Mouse (Mus musculus) megakaryocyte, embryonic 14.5 days (primary cell): ENCODE results near the gene Tubb5.

Experiments used
- FLI1 ChIP-seq: IDR thresholded peaks from 2 replicates; pipeline ENCODE4 v1.6.1; 2012; ENCODE audit warnings: low read length, inconsistent platforms, mixed read lengths
- GATA1 ChIP-seq: IDR thresholded peaks from 3 replicates; pipeline ENCODE4 v1.6.1; 2012; ENCODE audit warnings: mixed read lengths, low read length, inconsistent platforms, borderline replicate concordance

DNA sequence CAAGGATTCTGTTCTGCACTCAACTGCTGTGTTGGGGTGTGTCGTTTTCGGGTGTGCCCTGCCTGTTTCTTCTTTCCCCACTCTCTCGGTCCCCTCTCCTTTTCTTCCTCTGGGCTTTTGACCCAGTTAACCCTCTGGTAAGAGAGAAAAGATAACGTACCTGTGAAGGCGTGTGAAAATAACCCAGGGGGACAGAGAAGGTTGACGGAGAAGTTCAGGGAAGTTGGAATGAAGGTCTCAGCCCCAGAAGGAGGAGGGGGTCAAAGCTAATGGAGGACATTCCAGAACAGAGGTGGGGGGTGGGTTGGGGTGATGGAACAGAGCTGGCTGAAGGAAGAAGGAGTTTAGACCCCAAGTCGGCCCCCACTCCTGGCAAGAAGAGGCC lies 30.8 kb upstream of the Tubb5 start:
- TF ChIP-seq GATA1: no peak
- TF ChIP-seq FLI1: no peak
